Mouse (Mus musculus) heart, adult 11 months (tissue): Measurements from ENCODE around the gene Zcwpw1.
"Not testable (repeated sequence)": the region's sequence is repeated elsewhere in the genome, so short reads cannot be mapped to it uniquely, and the experiment has no call there.

Source experiments
- DNase-seq: peaks from one replicate; pipeline ENCODE4 v3.0.0; 2022

Gene Zcwpw1

DNA sequence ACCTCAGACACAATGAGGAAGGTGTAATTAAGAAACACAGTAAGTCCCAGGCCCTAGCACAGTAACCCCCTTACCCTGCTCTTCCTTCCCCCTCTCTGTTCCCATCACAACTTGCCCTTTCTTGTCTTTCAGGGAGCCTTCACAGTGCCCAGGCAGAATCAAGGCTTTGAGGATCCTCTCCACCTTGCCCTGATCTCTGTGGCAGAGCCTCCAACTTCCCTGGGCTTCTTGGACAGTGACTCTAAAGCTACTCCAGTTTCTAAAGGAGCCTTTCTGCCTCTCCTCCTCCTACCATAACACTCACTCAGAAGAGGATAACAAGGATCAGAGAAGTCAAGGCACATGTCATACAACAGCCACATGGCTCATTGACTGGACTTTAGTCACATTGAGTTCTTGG, 49.0 kb downstream of the Zcwpw1 start:
- peak; percentile 68 for DNase-seq

DNA sequence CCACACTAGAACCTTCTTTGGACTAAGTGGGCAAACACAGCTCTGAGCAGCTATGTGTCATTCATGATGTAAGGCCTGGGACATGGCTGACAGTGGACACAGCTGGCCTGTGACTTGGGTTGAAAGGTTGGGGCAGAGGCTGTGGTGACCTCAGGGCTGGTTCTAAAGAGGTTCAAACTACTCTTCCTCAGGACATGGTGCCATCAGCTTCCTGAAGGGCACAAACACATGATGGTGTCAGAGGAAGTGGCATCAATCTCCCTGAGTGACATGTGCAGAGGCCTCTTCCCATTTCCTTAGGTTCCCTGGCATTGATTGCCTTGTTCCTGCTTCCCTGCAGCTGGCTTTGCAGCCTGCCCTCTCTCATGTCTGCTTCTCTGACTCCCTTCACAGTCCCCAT, 49.5 kb downstream of the Zcwpw1 start:
- DNase-seq: peak; percentile 86

DNA sequence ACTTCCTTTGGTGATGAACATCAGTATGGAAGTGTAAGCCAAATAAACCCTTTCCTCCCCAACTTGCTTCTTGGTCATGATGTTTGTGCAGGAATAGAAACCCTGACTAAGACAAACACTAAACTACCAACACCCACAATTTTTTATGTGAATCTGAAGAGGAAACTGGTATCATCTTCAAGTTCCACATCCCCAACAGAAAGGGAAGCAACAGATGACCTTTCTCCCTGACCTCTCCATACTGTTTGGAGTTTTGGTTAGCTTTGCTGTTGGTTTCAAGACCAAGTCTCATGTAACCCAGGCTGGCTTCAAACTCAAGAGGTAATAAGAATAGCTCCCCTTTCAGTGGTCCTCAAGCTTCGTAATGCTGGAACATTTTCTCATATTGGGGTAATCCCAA, 62.7 kb downstream of the Zcwpw1 start:
- DNase-seq: peak; percentile 50

DNA sequence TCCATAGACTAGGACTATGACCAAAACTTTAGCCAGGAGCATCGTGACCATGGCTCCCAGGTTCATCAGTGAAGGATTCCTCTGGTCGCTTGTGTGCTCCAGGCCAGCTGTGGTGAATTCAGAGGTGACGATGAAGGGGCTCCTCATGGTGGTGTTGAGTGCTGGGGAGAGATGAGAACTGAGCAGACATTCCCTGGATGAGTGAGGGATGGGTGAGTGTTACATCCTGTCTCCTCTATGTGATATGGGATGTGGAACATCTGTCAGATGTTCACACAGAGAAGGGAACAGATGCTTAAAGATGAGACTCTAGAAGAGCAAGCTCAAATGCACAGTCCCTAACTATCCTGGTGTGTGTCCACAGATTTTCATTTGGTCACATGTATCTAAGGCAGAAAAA, 67.3 kb downstream of the Zcwpw1 start:
- peak; percentile 37 for DNase-seq

DNA sequence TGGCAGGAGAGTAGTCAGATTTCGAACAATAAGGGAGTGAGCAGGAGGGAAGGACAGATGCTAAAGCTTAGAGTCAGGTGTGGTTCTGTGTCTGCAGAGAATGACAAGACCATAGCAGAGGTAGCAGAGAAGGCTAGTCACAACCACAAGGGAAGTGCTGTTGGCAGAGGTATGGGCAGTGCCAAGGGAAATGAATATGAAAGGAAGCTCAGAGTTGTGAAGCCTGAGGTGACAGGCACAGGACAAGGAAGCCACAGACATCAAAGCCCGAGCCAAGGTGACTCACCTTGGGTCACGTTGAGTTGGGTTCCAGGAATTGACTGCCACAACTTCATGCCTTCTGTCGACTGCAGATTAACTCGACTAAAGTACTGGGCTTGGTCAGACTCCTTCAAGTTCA, 69.3 kb downstream of the Zcwpw1 start:
- not testable (repeated sequence) for DNase-seq

DNA sequence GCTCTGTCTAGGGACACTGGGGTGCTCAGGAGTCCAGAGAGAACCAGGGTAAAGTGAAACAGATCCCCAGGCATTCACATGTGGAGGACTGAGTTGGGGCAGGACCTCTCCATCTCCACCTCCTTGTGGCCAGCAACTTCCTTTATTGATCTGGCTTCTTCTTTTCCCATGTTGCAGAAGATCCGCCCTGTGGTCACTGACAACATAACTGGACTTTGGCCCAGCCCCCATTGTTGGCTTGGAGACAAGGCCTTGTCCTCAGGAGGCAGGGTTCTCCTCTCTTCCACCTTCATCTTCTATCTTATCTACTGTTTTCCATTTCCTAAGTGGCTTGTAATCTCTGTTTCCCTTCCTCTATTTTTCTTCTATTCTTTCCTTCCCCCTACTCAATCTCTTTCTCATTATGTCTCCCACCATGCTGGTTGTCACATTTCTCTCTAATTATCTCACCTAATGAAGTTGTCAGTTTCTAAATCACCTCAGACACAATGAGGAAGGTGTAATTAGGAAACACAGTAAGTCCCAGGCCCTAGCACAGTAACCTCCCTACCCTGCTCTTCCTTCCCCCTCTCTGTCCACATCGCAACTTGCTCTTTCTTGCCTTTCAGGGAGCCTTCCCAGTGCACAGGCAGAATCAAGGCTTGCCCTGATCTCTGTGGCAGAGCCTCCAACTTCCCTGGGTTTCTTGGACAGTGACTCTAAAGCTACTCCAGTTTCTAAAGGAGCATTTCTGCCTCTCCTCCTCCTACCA, 70.5 kb downstream of the Zcwpw1 start, which contains the start of gene Pilrb1:
TSS of gene Pilrb1 (minus strand) at position 147 of the 751 bp plus-strand sequence.
- peak; percentile 97 for DNase-seq

DNA sequence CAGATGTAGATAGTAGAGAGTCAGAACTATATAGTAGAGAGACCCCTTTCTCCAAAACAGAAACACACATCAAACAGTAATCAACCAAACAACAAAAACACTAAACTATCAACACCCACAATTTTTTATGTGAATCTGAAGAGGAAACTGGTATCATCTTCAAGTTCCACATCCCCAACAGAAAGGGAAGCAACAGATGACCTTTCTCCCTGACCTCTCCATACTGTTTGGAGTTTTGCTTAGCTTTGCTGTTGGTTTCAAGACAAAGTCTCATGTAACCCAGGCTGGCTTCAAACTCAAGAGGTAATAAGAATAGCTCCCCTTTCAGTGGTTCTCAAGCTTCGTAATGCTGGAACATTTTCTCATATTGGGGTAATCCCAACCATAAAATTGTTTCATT, 76.4 kb downstream of the Zcwpw1 start:
- DNase-seq: peak; percentile 84

DNA sequence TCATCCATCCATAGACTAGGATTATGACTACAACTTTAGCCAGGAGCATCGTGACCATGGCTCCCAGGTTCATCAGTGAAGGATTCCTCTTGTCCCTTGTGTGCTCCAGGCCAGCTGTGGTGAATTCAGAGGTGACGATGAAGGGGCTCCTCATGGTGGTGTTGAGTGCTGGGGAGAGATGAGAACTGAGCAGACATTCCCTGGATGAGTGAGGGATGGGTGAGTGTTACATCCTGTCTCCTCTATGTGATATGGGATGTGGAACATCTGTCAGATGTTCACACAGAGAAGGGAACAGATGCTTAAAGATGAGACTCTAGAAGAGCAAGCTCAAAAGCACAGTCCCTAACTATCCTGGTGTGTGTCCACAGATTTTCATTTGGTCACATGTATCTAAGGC, 81.0 kb downstream of the Zcwpw1 start:
- peak; percentile 73 for DNase-seq

DNA sequence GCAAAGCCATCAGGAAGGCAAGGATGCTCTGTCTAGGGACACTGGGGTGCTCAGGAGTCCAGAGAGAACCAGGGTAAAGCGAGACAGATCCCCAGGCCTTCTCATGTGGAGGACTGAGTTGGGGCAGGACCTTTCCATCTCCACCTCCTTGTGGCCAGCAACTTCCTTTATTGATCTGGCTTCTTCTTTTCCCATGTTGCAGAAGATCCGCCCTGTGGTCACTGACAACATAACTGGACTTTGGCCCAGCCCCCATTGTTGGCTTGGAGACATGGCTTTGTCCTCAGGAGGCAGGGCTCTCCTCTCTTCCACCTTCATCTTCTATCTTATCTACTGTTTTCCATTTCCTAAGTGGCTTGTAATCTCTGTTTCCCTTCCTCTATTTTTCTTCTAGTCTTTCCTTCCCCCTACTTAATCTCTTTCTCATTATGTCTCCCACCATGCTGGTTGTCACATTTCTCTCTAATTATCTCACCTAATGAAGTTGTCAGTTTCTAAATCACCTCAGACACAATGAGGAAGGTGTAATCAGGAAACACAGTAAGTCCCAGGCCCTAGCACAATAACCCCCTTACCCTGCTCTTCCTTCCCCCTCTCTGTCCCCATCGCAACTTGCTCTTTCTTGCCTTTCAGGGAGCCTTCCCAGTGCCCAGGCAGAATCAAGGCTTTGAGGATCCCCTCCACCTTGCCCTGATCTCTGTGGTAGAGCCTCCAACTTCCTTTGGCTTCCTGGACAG, 84.2 kb downstream of the Zcwpw1 start, which contains the start of gene Pilrb2:
TSS of gene Pilrb2 (minus strand) at position 172 of the 737 bp plus-strand sequence.
- peak; percentile 90 for DNase-seq
